Mouse (Mus musculus): ENCODE data around the gene Lbh. TPM values are rescaled to one million over a fixed set of nuclear protein-coding genes. Genes with fewer than 3 reads are reported as not detected.
A peak's percentile ranks its signal among the peaks of the same experiment; 100 is the strongest.

The Lbh gene
- polyA plus RNA-seq, 1 experiment = 52.0 TPM

DNA sequence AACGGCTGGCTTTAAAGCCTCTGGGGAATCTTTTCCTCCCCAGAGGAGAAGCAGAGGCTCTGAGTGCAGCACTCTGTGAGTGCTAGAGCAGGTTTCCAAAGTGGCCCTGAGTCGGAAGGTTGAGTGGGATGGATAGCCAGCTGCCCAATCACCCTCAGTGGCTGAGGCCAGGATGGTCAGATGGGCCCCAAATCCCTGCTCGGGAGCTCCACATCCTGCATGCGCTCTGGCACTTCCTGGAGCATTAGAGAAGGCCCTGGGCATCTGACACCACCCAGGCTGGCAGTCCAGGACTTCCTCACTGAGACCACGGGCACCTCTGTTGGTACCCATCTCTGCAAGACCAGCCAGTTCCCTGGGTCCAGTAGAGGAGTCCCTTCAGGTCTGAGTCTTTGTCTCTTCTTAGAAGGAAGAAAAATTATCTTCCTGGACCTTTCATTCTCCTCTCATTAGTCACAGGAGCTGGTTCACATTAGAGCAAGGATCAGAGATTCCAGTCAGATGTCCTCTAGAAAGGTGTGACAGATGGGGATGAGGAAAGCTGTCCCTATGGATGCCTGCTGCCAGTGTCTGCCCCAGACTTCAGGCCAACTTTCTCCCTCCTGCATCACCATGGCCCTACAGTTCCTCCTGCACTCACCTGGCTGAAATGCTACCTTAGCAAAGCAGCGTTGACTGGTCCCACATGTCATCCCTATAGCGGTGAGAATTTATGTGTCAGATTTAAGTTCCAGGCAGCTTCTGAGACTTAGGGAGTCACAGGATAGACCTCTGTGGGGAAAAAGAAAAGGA is 8.8 kb upstream of the Lbh start:
- no peak for DNase-seq (ENCODE audit: extremely low spot score in 1 of 2, low spot score in 1 of 2)

DNA sequence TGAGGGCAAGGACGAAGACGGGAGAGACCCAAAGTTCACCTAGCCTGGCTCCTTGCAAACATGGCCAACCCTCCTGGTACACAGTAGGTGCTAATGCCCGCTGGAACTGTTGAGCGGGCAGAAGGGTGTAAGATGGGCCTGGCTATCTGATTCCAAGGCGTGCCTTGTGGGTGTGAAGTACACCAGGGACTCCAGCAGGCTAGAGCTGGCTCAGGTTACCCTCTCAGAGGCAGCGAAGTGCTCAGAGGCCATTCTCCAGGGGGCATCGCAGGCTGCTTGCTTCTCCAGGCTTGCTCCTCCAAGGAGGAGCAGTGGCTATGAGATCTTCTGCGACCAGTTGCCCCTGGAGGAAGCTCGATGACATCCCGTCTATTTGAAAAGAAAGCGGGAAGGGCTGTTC is 6.8 kb upstream of the Lbh start:
- no peak for DNase-seq (ENCODE audit: extremely low spot score in 1 of 2, low spot score in 1 of 2)

DNA sequence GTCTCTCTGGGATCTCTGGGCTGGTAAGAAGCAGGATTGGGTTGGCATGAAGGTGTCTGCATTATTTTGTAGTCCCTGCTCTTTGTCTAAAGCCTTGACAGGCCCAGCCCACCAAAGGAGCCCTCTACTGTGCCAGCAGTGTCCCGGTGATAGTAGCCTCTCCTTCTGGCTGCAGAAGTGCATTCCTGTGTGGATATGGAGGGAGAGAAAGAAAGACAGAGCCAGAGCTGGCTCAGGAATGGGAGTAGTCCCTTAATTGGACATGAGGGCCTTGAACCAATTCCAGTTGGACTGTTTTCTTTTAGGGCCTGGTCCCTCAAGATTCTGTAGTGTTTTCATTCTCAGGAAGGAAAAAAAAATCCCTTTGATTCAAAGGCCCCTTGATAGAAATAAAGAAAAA is 6.4 kb upstream of the Lbh start:
- no peak for DNase-seq (ENCODE audit: extremely low spot score in 1 of 2, low spot score in 1 of 2)

DNA sequence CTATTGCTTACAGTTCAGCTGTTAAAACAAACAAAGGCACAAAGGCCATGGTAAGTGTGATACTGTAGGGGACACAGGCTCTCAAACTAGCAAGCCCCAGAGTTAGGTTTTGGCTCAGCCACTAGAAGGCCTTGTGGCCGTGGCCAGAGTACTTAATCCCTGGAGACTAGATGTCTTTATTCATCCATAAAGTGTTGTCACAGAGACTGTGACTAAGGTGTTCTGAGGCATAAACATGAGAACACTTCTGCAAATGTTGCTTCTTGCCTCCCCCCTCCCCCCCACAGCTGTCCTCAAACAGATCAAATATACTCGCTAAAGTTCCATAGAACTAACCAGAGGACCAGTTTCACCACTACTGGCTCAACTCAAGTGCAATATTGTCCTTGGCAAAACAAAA is 4.0 kb upstream of the Lbh start:
- DNase-seq (ENCODE audit: extremely low spot score in 1 of 2, low spot score in 1 of 2) = no peak

DNA sequence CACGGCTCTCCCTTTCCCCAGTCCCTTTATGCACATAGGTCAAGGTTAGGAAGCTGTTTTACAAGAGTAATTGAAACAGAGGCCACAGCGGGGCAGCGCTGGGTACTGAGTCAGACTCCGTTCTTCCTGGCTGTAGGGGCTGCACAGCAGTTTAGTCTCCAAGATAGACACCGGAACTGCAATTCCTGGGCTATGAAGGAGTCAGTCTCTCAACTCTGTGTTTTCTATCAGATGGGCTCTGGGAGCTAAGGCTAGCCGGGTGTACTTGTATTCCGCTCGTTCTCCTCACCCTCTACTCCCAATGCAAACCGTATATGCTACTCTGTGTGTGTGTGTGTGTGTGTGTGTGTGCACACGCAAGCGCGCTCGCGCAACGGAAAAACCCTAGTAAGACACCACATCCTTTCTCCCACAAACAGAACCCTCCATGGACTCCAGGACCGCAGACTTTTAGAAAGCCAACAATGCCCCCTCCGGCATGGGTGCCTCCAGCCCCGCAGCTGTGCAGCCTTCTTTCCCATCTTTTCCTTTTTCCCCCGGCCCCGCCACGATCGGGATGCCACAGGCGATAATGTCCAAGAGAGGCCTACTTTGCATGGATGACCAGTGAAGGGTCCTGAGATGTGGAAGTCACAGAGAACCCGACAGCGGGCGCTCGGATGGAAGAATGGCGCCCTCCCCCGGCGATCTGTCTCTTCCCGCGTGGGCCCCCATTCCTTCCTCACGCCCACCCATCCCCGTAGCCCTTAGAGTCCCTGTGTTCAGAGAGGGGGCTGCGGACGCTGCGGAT is 669 bp upstream of the Lbh start:
- peak in 1 of 2 experiments; percentile 62 for DNase-seq (ENCODE audit: extremely low spot score in 1 of 2, low spot score in 1 of 2)

DNA sequence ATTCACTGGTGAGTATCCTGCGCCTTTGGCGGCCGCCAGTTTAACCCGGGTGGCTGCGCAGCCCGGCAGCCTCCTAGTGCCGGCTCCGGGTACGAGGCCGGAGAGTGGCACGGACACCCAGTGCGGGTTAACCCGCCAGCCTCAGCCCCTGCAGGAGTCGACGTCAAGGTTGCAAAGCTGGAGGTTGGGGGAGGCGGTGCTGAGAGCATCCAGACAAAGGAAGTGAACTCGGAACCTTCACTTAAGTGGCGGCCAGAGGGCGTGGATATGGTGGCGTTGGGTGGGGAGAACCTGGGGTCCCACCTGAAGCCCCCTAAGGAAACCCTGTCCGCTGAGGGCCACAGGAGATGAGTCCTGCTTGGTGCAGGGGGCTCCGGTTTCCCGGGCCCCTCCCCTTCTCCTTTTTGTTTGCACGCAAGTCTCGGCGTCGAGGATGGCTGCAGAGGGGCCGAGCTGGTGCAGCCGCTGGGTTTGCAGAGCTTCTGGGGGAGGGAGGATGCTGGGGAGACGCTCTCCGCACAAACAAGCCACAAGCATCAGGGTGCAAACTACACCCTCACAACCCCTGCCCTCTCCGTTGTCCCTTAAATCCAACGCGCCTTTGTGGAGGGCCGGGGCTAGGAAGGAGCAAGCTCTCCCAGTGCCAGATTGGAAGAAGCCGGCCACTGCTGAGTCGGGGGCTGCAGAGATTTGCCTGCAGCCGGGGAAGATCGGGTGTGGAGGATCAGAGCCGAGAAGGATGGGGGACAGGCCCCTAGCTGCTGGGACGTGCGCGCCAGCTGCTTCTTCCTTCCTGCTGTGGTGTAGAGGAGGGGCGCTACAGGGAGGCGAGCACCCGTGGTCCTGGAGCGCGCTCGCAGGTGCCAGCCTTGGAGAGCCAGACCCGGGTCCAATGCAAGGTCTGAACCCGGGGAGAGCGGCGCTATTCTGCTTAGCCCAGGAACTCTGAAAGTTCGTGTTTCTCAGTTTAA is 751 bp downstream of the Lbh start:
- DNase-seq (ENCODE audit: extremely low spot score in 1 of 2, low spot score in 1 of 2) = peak in 1 of 2 experiments; percentile 28

DNA sequence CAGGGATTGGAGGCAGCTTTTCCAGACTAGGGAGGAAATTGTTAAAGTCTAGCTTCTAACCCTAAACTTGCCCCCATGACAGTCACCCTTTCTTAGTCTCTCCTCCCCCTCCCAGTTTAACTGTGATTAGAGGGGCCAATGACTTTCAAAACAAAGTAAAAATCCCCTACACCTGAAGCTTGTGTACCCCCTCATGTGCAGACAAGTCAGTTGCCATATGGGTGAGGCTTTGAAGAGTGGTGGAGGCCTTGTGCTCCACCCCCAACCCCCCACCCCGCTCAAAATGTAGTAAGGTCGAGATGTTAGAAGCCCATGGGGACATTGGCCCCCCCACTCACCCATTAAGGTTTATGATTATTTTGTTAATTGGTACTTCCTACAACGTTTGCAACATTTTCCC is 1.5 kb downstream of the Lbh start:
- DNase-seq (ENCODE audit: extremely low spot score in 1 of 2, low spot score in 1 of 2) = no peak

DNA sequence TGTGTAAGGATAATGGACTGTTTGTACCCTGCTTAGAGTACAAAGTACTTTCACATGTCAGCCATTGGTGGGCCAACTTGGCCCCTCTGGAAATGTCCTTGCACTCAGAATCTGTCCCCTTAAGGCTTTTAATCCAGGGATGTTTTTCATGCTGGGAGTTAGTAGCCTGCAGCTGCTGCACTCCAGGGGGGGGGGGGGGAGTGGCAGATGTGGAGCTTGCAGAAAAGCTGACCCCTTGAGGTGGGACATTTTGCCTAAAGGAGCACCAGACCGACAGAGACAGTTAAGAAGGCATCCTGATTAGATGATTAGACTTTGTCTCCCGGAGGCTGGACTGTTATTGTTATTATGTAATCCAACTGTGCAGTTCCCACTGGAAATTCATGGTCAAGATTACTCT is 2.3 kb downstream of the Lbh start:
- no peak for DNase-seq (ENCODE audit: extremely low spot score in 1 of 2, low spot score in 1 of 2)

DNA sequence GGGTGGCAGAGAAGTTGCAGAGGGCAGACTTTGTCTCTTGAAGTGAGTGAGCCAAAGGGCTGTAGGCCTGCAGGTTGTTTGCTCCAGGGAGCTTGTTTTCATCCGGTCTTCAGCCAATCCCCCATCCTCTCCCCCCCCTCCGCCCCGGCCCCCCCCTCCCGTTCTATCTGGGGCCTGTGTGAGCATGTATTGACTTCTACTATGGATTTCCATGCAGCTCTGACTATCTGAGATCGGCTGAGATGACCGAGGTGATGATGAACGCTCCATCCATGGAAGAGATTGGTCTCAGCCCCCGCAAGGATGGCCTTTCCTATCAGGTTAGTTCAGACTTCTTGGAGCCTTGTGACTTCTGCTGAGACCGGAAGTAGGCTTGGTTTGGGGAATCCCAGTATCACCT is 2.9 kb downstream of the Lbh start:
- DNase-seq (ENCODE audit: extremely low spot score in 1 of 2, low spot score in 1 of 2) = no peak

DNA sequence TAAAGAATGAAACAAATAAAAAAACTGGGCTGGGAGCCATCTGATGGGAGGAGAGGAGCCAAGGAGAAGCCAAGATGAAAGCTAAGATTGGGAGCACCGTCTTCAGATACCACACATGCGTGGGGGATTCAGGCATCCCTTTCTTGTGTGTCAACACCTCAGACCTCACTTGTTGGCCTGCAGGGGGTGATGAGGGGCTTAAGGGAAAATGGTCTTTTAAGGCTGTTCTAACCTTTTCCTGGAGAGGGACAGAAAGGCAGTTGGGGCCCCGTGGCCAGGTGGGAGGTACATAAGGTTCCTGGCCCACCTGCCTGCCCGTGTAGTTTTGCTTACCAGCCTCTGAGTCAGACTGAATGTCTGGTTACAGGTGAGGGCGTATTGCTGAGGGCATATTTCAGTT is 4.1 kb downstream of the Lbh start:
- no peak for DNase-seq (ENCODE audit: extremely low spot score in 1 of 2, low spot score in 1 of 2)

DNA sequence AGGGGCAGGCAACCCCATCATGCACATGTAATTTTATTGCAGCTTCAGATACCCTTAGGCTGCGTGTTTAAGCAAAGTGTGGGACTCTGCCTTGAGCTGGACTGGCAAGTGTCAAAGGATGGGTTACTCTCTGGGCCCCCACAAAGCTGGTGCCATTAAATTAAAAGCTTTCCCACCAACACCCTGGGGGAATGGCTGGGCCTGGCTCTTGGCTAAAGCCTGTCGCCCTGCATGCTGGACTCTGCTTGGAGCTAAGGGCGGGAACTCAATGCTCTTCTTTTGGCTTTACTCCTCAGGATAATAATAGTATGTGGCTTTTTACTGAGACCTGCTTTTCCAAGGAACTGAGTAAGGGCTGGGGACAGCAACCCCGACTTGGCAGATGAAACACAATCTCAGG is 5.2 kb downstream of the Lbh start:
- no peak for DNase-seq (ENCODE audit: extremely low spot score in 1 of 2, low spot score in 1 of 2)

DNA sequence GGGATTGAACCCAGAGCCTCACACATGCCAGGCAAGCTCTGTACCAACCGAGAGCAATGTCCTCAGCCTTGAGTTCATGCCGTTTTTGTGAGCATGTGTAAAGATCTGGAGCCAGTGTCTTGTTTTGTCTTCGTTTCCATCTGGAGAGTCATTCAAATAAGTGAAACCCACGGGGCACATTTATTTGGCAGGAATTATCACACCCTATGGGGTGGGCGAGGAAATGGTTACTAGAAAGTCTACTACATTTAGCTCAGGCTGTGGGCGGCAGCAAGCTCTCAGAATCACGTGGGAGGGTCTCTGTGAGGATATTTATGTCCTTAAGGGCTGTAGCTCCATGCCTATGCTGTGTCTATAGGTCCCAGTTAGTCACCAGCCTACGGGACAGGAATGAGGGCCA is 6.2 kb downstream of the Lbh start:
- DNase-seq (ENCODE audit: extremely low spot score in 1 of 2, low spot score in 1 of 2) = peak; percentile 80 to 85

DNA sequence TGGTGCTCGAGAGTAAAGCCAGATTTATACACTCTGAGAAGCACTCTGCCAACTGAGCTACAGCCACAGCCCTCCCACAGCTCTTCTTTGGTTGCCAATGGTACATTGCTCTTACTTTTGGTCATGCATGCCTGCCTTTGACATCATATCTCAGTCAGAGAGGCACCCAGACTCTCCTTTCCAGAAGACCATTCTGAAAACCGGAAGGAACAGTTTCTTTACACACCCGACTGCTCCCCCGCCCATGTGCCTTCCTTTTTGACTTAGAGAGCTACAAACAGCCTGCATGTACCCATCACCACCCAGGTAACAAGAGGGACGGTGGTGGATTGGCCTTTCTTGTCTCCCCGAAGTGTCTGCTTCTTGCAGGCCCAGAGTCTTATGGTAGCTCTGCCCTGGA is 7.0 kb downstream of the Lbh start:
- DNase-seq (ENCODE audit: extremely low spot score in 1 of 2, low spot score in 1 of 2) = no peak

DNA sequence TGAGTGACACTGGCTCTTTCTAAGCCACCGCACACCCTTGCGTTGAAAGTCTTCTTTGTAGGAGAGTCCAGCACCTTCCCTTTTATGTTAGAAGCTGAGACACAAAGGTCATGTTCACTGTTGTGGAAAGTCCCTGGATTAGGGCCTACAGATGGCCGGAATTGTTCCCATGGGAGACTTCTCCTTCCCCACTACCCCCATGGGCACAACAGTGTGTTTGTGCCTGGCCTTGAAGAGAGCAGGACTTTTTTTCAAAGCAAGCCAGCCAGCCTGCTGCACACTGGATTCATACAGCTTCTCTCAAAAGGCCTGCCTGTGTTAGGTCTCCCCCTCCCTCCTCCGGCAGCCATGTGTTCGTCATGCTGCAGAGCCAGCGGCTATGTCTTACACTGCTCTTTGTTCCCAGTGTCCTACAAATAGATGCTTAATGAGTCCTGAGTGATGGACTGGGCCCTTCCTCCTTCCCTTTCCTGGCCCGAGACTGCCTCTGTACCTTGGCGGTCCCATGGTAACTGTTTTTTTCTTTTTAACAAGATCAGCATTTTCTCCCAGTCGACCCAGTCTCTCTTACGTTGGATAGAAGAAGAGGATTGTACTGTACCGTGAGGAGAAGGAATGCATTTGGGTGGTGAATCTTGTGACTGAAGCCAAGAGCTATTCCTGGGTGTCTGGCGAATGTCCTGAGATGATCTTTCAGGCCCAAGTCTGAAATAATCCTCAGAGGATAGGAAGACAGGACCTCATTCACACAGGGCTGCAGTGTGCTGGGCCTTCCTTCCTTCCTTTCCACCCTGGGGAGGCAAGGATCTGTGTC is 7.9 kb downstream of the Lbh start:
- DNase-seq (ENCODE audit: extremely low spot score in 1 of 2, low spot score in 1 of 2) = peak; percentile 68 to 74

DNA sequence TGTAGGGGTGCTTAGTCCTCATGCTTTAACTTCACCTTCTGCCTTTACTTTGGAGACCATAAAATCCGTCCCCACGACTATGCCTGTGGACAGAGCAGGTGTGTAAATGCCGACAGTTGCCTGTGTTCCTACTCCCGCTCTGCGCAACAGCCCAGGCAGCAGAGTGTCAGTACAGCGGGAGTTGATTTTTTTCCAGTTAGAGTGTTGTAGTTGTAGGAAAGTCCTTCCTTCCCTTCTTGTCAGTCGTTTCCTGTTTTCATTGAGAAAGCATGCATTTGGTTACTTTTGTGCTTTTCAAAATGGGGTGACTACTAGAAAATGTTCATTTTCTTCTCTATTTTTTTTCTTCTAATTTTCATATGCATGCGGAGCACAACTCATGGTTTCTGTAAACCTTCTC is 8.9 kb downstream of the Lbh start:
- DNase-seq (ENCODE audit: extremely low spot score in 1 of 2, low spot score in 1 of 2) = no peak

DNA sequence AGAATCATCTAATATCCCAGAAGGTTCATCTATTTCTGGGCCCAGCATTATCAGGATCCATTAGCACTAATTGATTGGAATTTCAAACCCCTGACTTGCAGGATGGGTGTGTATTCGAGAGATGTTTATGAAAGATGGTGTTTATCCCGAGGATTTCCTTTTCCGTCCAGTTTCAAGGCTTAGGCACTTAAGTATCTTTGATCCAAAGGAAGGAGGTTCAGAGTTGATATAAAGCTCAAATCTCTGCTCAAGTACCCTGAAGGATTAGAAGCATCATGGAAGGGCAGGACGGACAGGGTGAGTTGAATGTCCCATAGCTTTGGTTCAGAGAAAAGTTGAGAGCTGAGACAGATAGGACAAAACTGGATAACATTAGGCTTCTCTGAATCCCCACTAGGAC is 15.0 kb downstream of the Lbh start:
- DNase-seq (ENCODE audit: extremely low spot score in 1 of 2, low spot score in 1 of 2) = no peak

DNA sequence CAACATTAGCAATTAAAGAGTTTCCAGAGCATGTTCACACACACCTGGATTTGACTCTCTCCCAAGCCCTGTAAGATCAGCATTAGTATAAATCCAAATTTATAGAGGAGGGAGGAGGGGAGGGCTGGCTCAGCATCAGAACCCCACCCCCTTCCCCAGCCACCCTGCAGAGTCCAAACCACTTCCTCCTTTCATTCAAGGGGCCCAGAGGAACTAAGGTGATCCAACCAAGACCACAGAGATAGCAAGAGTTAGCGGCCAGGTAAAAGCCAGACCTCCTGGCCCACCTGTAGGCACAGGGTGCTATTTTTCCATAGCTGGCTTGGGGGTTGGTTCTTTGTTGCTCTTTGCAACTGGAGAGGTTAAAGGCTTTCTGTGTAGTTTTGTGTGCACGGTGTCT is 16.0 kb downstream of the Lbh start:
- no peak for DNase-seq (ENCODE audit: extremely low spot score in 1 of 2, low spot score in 1 of 2)

DNA sequence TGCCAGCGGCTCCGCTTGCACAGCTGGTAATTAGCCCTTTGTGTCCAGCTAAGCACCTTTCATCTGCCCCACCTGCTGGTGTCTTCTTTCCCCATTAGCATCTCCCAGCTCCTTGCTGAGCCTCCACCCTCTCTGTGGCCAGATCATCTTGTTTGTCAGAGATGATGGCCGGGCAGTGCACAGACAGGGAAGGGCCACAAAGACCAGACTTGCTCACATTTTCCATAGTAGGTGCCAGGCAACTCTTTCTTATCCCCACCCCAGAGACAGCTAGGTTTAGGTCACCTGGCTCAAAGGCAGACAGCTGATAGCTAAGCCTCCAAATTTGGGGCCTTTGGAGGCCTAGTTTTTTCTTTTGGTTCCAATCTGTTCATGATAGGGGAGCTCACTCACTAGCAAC is 16.5 kb downstream of the Lbh start:
- no peak for DNase-seq (ENCODE audit: extremely low spot score in 1 of 2, low spot score in 1 of 2)

DNA sequence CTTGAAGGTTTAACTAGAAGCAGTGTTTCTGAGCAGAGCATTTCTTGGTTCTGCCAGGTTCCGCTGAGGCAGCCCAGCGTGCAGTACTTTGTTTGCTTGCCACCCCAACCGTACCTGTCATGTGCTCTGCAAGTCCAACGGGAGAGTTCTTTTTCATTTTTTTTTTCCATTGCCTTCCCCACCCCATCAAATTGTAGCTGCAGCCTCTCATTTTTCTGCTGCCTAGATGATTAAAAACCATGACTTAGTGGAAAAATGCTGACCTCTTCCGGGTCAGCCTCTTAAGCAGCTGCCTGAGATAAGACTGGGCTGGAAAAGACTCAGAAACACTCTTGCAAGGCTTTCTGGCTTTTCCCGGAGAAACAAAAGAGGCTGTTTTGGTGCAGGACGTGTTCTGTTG is 17.8 kb downstream of the Lbh start:
- DNase-seq (ENCODE audit: extremely low spot score in 1 of 2, low spot score in 1 of 2) = no peak

DNA sequence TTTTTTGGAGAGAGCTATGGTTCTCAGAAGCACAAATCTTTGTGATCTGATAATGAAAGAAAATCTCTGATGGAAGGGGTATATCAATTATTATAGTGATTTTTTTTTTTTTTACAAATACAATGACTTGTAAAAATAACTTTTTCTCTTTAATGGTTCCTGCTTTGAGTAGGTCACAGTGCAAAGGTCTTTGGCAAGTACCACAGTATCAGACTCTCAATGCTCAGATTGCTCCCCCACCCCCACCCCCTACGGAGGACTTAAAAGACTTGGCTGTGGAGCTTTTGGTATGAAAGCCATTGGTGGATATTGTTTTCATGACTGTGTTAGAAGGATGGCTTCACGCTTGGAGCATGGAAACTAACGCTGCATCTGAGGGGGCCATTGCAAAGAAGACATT is 18.2 kb downstream of the Lbh start:
- DNase-seq (ENCODE audit: extremely low spot score in 1 of 2, low spot score in 1 of 2) = no peak
